Mouse (Mus musculus): ENCODE results near the gene Grn.

Grn gene

GRCm38 (mm10) chr11:102444321-102444720 is 14.2 kb downstream of the Grn start:
- no peak for DNase-seq

- DNase-seq = no peak
Measured at GRCm38 (mm10) chr11:102444781-102445180, 14.7 kb downstream of the Grn start.

DNA sequence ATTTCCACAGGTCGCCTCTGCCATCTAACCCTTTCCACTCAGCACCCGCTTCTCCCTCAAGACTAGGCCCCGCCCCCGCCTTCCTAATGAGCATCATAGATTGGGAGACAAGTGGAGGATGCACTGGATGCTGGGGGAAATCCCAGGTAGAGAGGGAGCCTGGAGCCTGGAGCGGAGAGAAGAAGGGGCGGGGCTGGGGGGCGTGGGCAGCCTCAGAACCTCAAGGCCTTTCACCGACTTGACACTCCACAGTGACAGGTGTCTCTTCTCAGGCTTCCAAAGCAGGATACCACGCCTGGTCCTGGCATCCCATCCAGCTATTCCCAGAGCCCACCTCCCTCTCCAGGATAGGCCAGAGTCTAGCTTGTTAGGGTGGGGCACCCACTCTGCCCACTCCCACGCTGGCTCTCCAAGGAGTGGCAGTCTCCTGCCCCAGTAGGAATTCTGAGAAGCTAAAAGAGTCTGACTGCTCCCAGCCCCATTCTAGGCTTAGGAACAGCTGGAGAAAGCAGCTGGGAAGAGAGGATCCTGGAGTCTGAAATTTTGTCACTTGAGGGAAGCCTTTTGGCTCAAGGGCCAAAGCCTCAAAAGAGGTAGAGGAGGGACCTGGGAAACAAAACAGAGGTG is 15.3 kb downstream of the Grn start:
- no peak for DNase-seq

- peak in 1 of 2 experiments; percentile 68 for DNase-seq
Measured at GRCm38 (mm10) chr11:102445891-102446361, 15.8 kb downstream of the Grn start.

- no peak for DNase-seq
Measured at GRCm38 (mm10) chr11:102446581-102447461, 16.7 kb downstream of the Grn start.

DNA sequence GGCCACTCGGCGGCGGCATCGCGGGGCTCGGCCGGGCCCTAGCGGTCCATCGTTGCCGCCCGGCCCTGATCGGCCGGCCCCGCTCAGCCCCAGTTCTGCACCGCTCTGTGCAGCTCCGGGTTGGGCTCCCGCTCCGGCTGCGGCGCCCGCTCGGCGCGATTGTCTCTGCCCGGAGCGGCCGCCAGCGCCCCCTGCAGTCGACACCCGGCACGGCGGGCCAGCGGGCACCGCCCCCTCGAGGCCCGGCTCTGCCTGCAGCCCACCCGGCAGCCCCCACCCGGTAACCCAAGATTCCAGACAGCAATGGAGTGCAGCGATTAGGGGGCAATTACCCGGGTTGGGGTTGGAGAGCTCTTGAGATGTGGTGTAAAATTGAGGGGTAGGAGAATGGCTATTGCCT is 17.4 kb downstream of the Grn start, which contains the start of gene Fam171a2:
Gene Fam171a2, minus strand, starts transcription at position 186 of the 400 bp plus-strand sequence.
- peak in 1 of 2 experiments; percentile 85 for DNase-seq

DNA sequence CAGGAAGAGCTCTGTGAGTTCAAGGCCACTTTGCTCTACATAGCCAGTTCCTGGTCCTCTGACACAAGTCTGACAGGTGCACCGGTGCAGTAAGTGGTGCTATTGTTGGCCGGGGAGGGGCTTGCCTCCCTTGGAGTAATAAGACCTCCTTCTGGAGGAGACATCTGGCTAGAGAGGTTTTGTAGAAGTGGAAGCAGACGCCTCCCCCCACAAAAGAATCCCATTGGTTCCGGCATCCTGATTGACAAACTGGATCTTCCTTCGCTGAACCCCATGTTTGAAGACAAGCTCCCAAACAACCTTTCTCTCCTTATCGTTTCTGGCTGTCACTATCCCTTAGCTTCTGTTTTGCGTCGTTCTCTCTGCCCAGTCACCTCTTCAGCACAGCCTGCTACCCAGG is 18.2 kb downstream of the Grn start:
- no peak for DNase-seq

- peak in 1 of 2 experiments; percentile 58 for DNase-seq
Measured at GRCm38 (mm10) chr11:102449043-102450008, 19.2 kb downstream of the Grn start.

DNA sequence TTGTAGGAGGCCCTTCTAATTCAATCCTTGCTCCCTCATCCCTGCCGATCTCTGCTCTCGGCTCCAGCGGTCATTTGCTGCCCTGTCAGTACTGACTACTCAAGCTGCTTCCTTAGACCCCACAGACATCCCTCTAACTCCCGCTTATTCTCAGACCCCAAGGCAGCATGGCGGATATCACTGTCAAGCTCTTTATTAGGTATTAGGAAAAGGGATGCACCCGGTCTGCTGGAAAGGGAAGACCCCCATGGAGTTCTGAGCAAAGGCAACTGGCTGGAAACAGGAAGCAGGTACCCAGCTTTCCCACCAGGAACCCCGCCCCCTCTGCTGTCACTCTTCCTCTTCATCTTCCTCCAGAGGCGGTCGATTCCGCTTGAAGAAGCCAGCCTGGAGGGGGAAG is 23.0 kb downstream of the Grn start:
- no peak for DNase-seq

GRCm38 (mm10) chr11:102455740-102456396 is 25.8 kb downstream of the Grn start:
- DNase-seq = peak; percentile 88 to 90

GRCm38 (mm10) chr11:102460541-102460940 is 30.4 kb downstream of the Grn start:
- no peak for DNase-seq

- DNase-seq = peak; percentile 52 to 72
Measured at GRCm38 (mm10) chr11:102461764-102462163, 31.6 kb downstream of the Grn start.

DNA sequence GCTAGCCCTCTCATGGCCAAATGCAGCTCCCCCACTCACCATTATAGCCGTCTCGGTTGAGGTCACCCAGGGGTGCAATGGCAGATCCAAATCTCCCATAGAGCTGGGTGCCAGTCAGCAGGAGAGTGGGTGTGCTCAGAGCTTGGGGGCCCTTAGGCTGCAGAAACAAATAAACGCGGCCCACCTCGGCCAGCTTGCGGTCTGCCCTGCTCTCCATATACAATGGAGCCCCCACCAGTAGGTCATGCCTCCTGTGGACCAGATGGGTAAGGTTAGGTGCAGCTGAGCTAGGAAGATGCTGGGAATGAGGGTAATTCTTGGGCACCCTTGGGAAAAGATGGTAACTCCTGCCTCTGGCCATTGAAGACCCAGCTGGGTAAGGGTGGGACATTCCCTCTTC is 34.8 kb downstream of the Grn start:
- DNase-seq = no peak

- peak; percentile 64 to 68 for DNase-seq
Measured at GRCm38 (mm10) chr11:102465713-102466436, 35.8 kb downstream of the Grn start.

GRCm38 (mm10) chr11:102467041-102467631 is 37.0 kb downstream of the Grn start:
- DNase-seq = peak; percentile 97 to 99

DNA sequence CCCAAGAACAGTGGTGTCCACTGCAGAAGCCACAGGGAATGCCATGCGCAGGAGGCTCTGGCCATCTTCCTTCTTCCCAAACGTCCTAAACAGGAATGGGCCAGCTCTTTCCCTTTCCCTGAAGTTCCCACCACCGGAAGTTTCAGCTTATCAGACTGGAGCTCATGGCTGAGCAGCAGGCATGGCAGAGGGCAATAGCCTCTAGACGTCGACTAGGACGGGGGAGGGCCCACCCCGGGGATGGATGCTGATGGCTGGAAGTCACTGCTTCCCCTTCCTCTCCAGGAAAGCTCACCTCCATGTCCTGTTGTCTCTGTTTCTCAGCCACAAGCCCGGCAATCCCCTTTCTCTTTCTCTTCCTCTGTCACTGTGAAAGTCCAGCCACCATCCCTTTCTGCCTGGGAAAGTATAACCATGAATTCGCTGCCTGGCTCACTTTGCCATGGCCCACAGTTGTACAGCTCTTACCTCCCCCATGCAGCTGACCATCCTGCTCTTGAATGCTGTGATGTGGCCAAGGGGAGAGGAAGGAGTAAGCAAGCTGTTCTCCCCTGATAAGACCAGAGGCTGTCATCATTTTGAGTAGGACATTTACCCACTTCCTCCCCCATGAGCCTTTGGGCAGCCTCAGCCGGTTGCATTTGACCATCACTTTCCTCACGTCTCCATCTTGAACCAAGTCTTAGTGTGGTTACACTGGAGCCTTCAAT is 39.7 kb downstream of the Grn start, which contains the start of gene Itga2b:
Gene Itga2b, minus strand, starts transcription at position 475 of the 710 bp plus-strand sequence.
- DNase-seq = no peak

- DNase-seq = no peak
Measured at GRCm38 (mm10) chr11:102475027-102475426, 44.9 kb downstream of the Grn start.

- DNase-seq = no peak
Measured at GRCm38 (mm10) chr11:102478671-102479070, 48.6 kb downstream of the Grn start.

DNA sequence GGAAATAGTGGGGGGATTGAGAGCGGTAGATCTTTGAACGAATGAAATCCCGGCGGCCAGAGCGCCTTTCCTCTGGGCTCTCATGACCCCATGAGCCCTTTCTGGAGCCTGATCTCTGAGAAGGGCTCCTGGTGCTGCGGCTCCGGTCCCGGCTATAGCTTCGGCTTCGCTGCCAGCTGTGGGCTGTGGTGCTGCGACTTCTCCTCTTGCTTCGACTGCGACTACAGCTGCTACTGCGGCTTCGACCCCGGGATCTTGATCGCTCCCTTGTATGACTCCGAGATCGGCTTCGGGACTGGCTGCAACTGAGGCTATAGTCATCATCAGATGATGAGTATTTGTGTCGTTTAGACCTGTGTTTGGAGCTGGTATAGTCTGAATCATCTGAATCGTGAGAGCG is 49.5 kb downstream of the Grn start:
- no peak for DNase-seq

DNA sequence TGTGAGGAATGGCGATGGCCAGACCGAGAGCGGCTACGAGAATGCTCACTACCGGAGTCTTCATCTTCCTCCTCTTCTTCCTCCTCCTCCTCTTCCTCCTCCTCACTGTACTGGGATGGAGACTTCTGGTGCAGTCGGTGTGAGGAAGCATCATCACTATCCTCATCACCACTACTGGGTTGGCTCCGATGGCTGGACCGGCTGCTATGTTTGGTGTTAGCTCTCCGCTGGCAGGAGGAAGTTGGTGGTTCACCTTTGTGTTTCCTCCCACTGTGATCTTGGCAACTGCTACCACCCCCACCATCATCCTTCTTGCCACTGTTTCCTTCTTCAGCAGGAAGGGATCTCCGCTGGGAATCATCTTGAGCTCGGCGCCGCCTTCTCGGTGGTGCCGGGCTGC is 50.0 kb downstream of the Grn start:
- DNase-seq = no peak
